Mouse (Mus musculus) CH12.LX (cell line): ENCODE data around the gene Hip1. TPM values are rescaled to one million over a fixed set of nuclear protein-coding genes. Genes with fewer than 3 reads are reported as not detected.

Experiments
- DNase-seq: peaks from one replicate; pipeline ENCODE4 v3.0.0-alpha.2; 2013; ENCODE audit errors: extremely low read depth
- H3K27ac ChIP-seq: 2 replicates; pipeline ENCODE4 v1.5.1; 2012; ENCODE audit warnings: low read depth, mild to moderate bottlenecking, control low read depth, moderate library complexity; ENCODE audit not compliant: insufficient read depth
- H3K27me3 ChIP-seq: replicated peaks from 2 replicates; pipeline ENCODE3; 2012; ENCODE audit warnings: inconsistent platforms
- H3K36me3 ChIP-seq, 2 experiments: replicated peaks in 1 of 2; 2 replicates each; pipeline versions ENCODE3 to v1.6.1; 2012; ENCODE audit warnings: inconsistent platforms in 1 of 2, low read length in 1 of 2, mild to moderate bottlenecking in 1 of 2, mixed read lengths in 1 of 2, moderate library complexity in 1 of 2; ENCODE audit not compliant: control insufficient read depth in 1 of 2, insufficient read depth in 1 of 2
- H3K4me1 ChIP-seq, 2 experiments: 2 replicates each; pipeline ENCODE4 v1.6.1; 2012; ENCODE audit warnings: inconsistent platforms in 1 of 2, moderate library complexity in 1 of 2; ENCODE audit not compliant: insufficient read depth in 2 of 2, control insufficient read depth in 1 of 2
- H3K4me2 ChIP-seq: 2 replicates; pipeline ENCODE4 v1.6.1; 2012; ENCODE audit warnings: low read depth, mild to moderate bottlenecking, control low read depth; ENCODE audit not compliant: poor library complexity, insufficient read depth, severe bottlenecking
- H3K4me3 ChIP-seq, 3 experiments: fragments of 150-350 bp in 1 of 3; sonication (generic) in 1 of 3; replicated peaks in 1 of 3; 2 replicates each; pipeline versions ENCODE3 to v1.5.1; 2011 to 2012; ENCODE audit warnings: low read depth in 2 of 3, low read length in 2 of 3, mild to moderate bottlenecking in 2 of 3, moderate library complexity in 2 of 3, control low read depth in 1 of 3, improper control_type of control experiment in 1 of 3, inconsistent platforms in 1 of 3, mixed read lengths in 1 of 3; ENCODE audit not compliant: poor library complexity in 1 of 3
- H3K79me2 ChIP-seq: replicated peaks from 2 replicates; pipeline ENCODE4 v1.6.1; 2012; ENCODE audit warnings: mild to moderate bottlenecking, moderate library complexity; ENCODE audit not compliant: control insufficient read depth, poor library complexity, insufficient read depth, severe bottlenecking; ENCODE audit errors: extremely low read depth
- H3K9ac ChIP-seq: 2 replicates; pipeline ENCODE4 v1.6.1; 2012; ENCODE audit warnings: low read depth, mild to moderate bottlenecking, control low read depth, moderate library complexity; ENCODE audit not compliant: insufficient read depth
- H3K9me3 ChIP-seq: replicated peaks from 2 replicates; pipeline ENCODE3; 2012; ENCODE audit warnings: low read length, inconsistent platforms, mixed read lengths
- BHLHE40 ChIP-seq: IDR thresholded peaks from 2 replicates; pipeline ENCODE4 v1.6.1; 2011; ENCODE audit warnings: mild to moderate bottlenecking, low read depth, low read length, improper control_type of control experiment
- CHD1 ChIP-seq: IDR thresholded peaks from 2 replicates; pipeline ENCODE4 v1.6.1; 2012; ENCODE audit warnings: low read depth, low read length, improper control_type of control experiment, inconsistent platforms
- CHD2 ChIP-seq: IDR thresholded peaks from 2 replicates; pipeline ENCODE4 v1.6.1; 2011; ENCODE audit warnings: low read length, improper control_type of control experiment
- CTCF ChIP-seq, 2 experiments: IDR thresholded peaks in 1 of 2; conservative IDR thresholded peaks in 1 of 2; 2 replicates each; pipeline ENCODE4 v1.5.1; 2011 to 2012; ENCODE audit warnings: low read depth in 2 of 2, low read length in 2 of 2, improper control_type of control experiment in 1 of 2, inconsistent platforms in 1 of 2, mild to moderate bottlenecking in 1 of 2, moderate library complexity in 1 of 2
- E2F4 ChIP-seq: IDR thresholded peaks from 2 replicates; pipeline ENCODE4 v1.6.1; 2011; ENCODE audit warnings: low read depth, low read length, improper control_type of control experiment; ENCODE audit not compliant: insufficient replicate concordance
- ELF1 ChIP-seq: IDR thresholded peaks from 2 replicates; pipeline ENCODE4 v1.6.1; 2014; ENCODE audit warnings: low read depth, mild to moderate bottlenecking, inconsistent platforms, low read length, improper control_type of control experiment
- EP300 ChIP-seq: IDR thresholded peaks from 2 replicates; pipeline ENCODE4 v1.6.1; 2011; ENCODE audit warnings: low read length, improper control_type of control experiment
- HCFC1 ChIP-seq: IDR thresholded peaks from 2 replicates; pipeline ENCODE4 v1.6.1; 2012; ENCODE audit warnings: low read depth, mild to moderate bottlenecking, inconsistent platforms, low read length, improper control_type of control experiment
- IRF4 ChIP-seq: IDR thresholded peaks from 2 replicates; pipeline ENCODE4 v1.6.1; 2014; ENCODE audit warnings: low read depth, mild to moderate bottlenecking, inconsistent platforms, low read length, improper control_type of control experiment
- JUND ChIP-seq: conservative IDR thresholded peaks from 2 replicates; pipeline ENCODE4 v1.6.1; 2011; ENCODE audit warnings: low read depth, low read length, improper control_type of control experiment
- KAT2A ChIP-seq: IDR thresholded peaks from 2 replicates; pipeline ENCODE4 v1.6.1; 2012; ENCODE audit warnings: low read length, improper control_type of control experiment, inconsistent platforms; ENCODE audit not compliant: insufficient replicate concordance
- MAFK ChIP-seq: IDR thresholded peaks from 2 replicates; pipeline ENCODE4 v1.6.1; 2011; ENCODE audit warnings: low read length, improper control_type of control experiment; ENCODE audit not compliant: insufficient replicate concordance
- NRF1 ChIP-seq: IDR thresholded peaks from 2 replicates; pipeline ENCODE4 v1.6.1; 2014; ENCODE audit warnings: low read depth, mild to moderate bottlenecking, inconsistent platforms, low read length, improper control_type of control experiment, moderate library complexity
- RCOR1 ChIP-seq: conservative IDR thresholded peaks from 2 replicates; pipeline ENCODE4 v1.6.1; 2012; ENCODE audit warnings: low read depth, mild to moderate bottlenecking, inconsistent platforms, low read length, improper control_type of control experiment
- SMC3 ChIP-seq: IDR thresholded peaks from 2 replicates; pipeline ENCODE4 v1.6.1; 2011; ENCODE audit warnings: low read depth, low read length, improper control_type of control experiment
- TCF12 ChIP-seq: IDR thresholded peaks from 2 replicates; pipeline ENCODE4 v1.6.1; 2014; ENCODE audit warnings: low read depth, mild to moderate bottlenecking, inconsistent platforms, low read length, improper control_type of control experiment
- ZC3H11A ChIP-seq: IDR thresholded peaks from 2 replicates; pipeline ENCODE4 v1.6.1; 2012; ENCODE audit warnings: low read depth, mild to moderate bottlenecking, inconsistent platforms, low read length, improper control_type of control experiment
- ZMIZ1 ChIP-seq: IDR thresholded peaks from 2 replicates; pipeline ENCODE4 v1.6.1; 2012; ENCODE audit warnings: low read depth, mild to moderate bottlenecking, inconsistent platforms, low read length, improper control_type of control experiment
- ZNF384 ChIP-seq: IDR thresholded peaks from 2 replicates; pipeline ENCODE4 v1.6.1; 2012; ENCODE audit warnings: low read depth, low read length, improper control_type of control experiment, inconsistent platforms
- dilution Hi-C: fragments of 300-500 bp; cut with MboI; formaldehyde crosslinking; loops from 2 replicates; pipeline ENCODE4 v1.14.3; 2020; ENCODE audit warnings: low sequenced_read_pairs; ENCODE audit not compliant: extremely low pct_unique_long_range_greater_than_20kb, extremely low pct_ligation_motif_present
- in situ Hi-C: fragments of 300-500 bp; cut with MboI; formaldehyde crosslinking; loops from 3 replicates; pipeline ENCODE4 v1.14.3; 2019; ENCODE audit warnings: low sequenced_read_pairs, low pct_ligation_motif_present, low pct_unique_long_range_greater_than_20kb, mixed read lengths
- polyA plus RNA-seq: library from polyadenylated mRNA; unstranded; fragments of >175 nt; gene quantifications from 2 replicates; pipeline ENCODE4 v1.2.1, GENCODE M21; 2012; ENCODE audit warnings: low read depth; ENCODE audit not compliant: insufficient read length
- total RNA-seq, 2 experiments: library from RNA; depleted of rRNA; stranded (reverse); fragments of 300-350 nt in 1 of 2; fragments of >200 nt in 1 of 2; gene quantifications; 2 replicates each; pipeline ENCODE4 v1.2.3; 2012 to 2014

The Hip1 gene
- total and polyA plus RNA-seq, 3 experiments, result 2.2 to 6.4 (median 3.4) TPM

DNA sequence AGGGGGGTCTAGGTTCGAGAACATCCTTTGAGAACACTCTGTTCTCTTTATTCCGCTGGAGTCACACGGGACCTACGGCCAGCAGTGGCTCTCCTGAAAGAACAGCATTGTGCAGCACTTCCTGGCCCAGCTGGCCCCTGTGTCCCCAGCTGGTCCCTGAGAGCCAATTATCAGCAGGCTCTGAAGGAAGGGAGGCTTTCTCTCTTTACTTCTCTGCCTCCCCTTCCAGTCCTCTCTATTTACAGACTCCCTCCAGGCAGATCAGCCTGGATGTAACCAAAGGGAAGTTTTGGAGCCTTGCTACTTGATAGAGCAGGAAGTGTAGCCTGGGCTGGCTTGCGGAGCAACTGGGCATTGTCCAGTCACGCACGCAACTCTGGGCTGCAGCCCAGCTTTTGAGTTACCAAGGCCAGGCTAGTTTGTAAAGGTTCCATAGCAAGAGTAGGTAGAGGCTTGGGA lies 79.1 kb downstream of the Hip1 start:
- Histone ChIP-seq H3K27ac (no peak overlapping the region), H3K4me2 (no peak overlapping the region), H3K27me3 (no peaks in the 10 kb centered on the region), H3K9me3 (peaks cover 11% of the 10 kb centered on the region), H3K4me1 (peaks cover 0 to 3% of the 10 kb centered on the region in 2 experiments; a peak in 2 of 4 replicates), H3K4me3 (no peak overlapping the region), H3K79me2 (no peaks in the 10 kb centered on the region), H3K9ac (no peak overlapping the region), H3K36me3 (no peaks in the 10 kb centered on the region)
- DNase-seq, result no peak
- dilution Hi-C loops (no loop called here), in situ Hi-C loops (no loop called here)
- TF ChIP-seq CTCF (conservative IDR thresholded peaks at IDR 0.05 in 1 of 2, IDR thresholded peaks at IDR 0.05 in 1 of 2; ENCODE audit: low read depth in 2 of 2, low read length in 2 of 2), result no peak

- peaks cover 10% of the 10 kb centered on the region for H3K9me3 ChIP-seq
- no peak for TF ChIP-seq ZNF384
- no peak for TF ChIP-seq EP300
- TF ChIP-seq, all 38 proteins: peak for 0
- no peak overlapping the region for H3K4me3 ChIP-seq
- peaks cover 0 to 2% of the 10 kb centered on the region in 2 experiments for H3K36me3 ChIP-seq
- in situ Hi-C loops (no loop called here), dilution Hi-C loops (no loop called here)
- no peak overlapping the region for H3K4me2 ChIP-seq
- H3K9ac ChIP-seq, result no peak overlapping the region
- H3K27me3 ChIP-seq, result no peaks in the 10 kb centered on the region
- H3K79me2 ChIP-seq, result no peaks in the 10 kb centered on the region
- no peaks in the 10 kb centered on the region for H3K4me1 ChIP-seq
- no peak for DNase-seq
- H3K27ac ChIP-seq, result no peak overlapping the region
Observed at GRCm38 (mm10) chr5:135463380-135463779, 81.5 kb downstream of the Hip1 start.

DNA sequence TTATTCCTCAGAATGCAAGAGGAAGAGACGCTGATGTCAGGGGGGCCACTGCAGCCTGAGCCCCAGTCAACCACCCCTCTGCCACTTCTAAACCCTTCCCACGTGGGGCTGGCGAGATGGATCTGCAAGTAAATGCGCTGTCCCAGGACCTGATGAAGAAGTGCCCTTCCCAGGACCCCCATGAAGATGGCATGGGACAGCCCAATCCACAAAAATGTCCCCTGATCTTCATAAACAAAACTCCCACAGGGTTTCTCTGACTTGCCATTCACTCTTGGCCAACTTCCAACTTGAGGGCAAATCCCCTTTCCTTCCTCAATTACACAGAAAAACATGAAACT lies 84.1 kb downstream of the Hip1 start:
- peaks cover 0 to 7% of the 10 kb centered on the region in 2 experiments for H3K36me3 ChIP-seq
- no peak for DNase-seq
- H3K9me3 ChIP-seq, result no peaks in the 10 kb centered on the region

More for the DNA sequence above, 84.1 kb downstream of the Hip1 start:
- H3K9ac ChIP-seq, result no peak overlapping the region
- H3K4me1 ChIP-seq, result peaks cover 3 to 5% of the 10 kb centered on the region in 2 experiments; a peak in 2 of 4 replicates
- no peak overlapping the region for H3K4me3 ChIP-seq
- no peak for TF ChIP-seq BHLHE40
- TF ChIP-seq MAFK, result no peak
- TF ChIP-seq JUND, result no peak
- no peak for TF ChIP-seq ZMIZ1
- no peak for TF ChIP-seq ZC3H11A
- TF ChIP-seq KAT2A, result no peak
- TF ChIP-seq HCFC1, result no peak
- no peak for TF ChIP-seq SMC3
- no peak for TF ChIP-seq IRF4
- TF ChIP-seq ELF1, result no peak
- TF ChIP-seq CHD2, result no peak
- no peak for TF ChIP-seq NRF1
- TF ChIP-seq TCF12, result no peak
- no peak for TF ChIP-seq CHD1
- no peak for TF ChIP-seq E2F4
- no peak for TF ChIP-seq ZNF384
- TF ChIP-seq RCOR1, result no peak
- TF ChIP-seq, all 38 proteins: peak for 0
- H3K4me2 ChIP-seq, result no peak overlapping the region
- H3K27me3 ChIP-seq, result no peaks in the 10 kb centered on the region
- dilution Hi-C loops, result no loop called here
- no peaks in the 10 kb centered on the region for H3K79me2 ChIP-seq
- H3K27ac ChIP-seq, result no peak overlapping the region
- in situ Hi-C loops, result no loop called here
